Mouse (Mus musculus): ENCODE results near the gene Fut1.

- TF ChIP-seq MAX (IDR thresholded peaks at IDR 0.05): no peak
- no peak for TF ChIP-seq CTCF (IDR thresholded peaks at IDR 0.05; ENCODE audit: control insufficient read depth, insufficient read depth, insufficient read length)
- TF ChIP-seq MYOD1 (IDR thresholded peaks at IDR 0.05; ENCODE audit: control insufficient read depth, insufficient read length, low read depth): no peak
- TF ChIP-seq CEBPB (IDR thresholded peaks at IDR 0.05; ENCODE audit: low read depth): no peak
- no peak for TF ChIP-seq USF1 (IDR thresholded peaks at IDR 0.05; ENCODE audit: low read depth)
Measured at GRCm38 (mm10) chr7:45643441-45644178, 26.5 kb downstream of the Fut1 start.
